ENCODE assay signal across 22 mouse cellular contexts in the genomic region with DNA sequence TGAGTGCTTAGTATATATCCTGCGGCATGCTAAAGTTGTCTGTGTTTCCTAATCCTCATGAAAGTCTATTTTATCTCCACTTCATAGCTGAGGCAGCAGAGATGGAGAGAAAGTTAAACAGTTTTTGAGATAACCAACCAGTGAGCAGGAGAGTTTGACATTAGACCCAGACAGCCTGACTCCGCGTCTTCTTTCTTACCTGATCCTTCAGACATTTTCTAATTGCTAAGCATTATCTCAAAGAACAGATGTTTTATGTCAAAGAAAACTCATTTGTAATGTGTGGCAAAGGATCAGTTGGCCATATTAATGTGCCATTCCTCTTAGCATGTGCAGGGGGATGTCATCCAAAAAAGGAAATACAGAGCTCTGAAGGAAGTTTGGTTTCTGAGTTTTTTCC.
DNase-seq lines count a peak whose midpoint lies in the region; ATAC-seq and TF ChIP-seq lines count a peak whose summit lies in the region.
"Had no signal": no experiment of that assay in that cellular context is flagged by ENCODE, and none has a peak within 500 bp of the region (broad histone marks: within the 10 kb centered on the region; RNA-seq: fewer than 3 reads in every experiment).

No protein-coding gene starts in this region.

- H3K27ac ChIP-seq in liver, embryonic 12.5 days, result peak overlapping the region; percentile 56; the same call in 1 of the 2 replicates
- no peak overlapping the region; the same call in 1 of the 2 replicates for H3K27ac ChIP-seq in liver, embryonic 11.5 days (ENCODE audit: low read depth, low read length)
- peak overlapping the region; percentile 18; the same call in 1 of the 2 replicates for H3K27ac ChIP-seq in liver, embryonic 16.5 days (ENCODE audit: low read length)
- H3K27ac ChIP-seq in stomach, embryonic 16.5 days (ENCODE audit: low read length), result no peak overlapping the region
- H3K27ac ChIP-seq in hindbrain, postnatal 0 days, result no peak overlapping the region
- no peak overlapping the region for H3K27ac ChIP-seq in forebrain, embryonic 11.5 days (ENCODE audit: low read depth, low read length)
- H3K27ac ChIP-seq: embryonic facial prominence, embryonic 15.5 days; forebrain, embryonic 13.5 days; heart, adult 2 months; hindbrain, embryonic 10.5 days; hindbrain, embryonic 14.5 days had no signal

- peaks cover 56% of the 10 kb centered on the region for H3K4me1 ChIP-seq in liver, embryonic 12.5 days
- H3K4me1 ChIP-seq in liver, embryonic 11.5 days (replicated peaks; ENCODE audit: control insufficient read depth, insufficient read depth, low read length), result peaks cover 33% of the 10 kb centered on the region
- peaks cover 40% of the 10 kb centered on the region for H3K4me1 ChIP-seq in liver, embryonic 16.5 days (ENCODE audit: control insufficient read depth, low read depth, low read length)
- H3K4me1 ChIP-seq in stomach, embryonic 16.5 days (ENCODE audit: control insufficient read depth, insufficient read depth, low read length), result peaks cover 4% of the 10 kb centered on the region; the same call in 1 of the 2 replicates
- H3K4me1 ChIP-seq in hindbrain, postnatal 0 days (ENCODE audit: insufficient read depth, low read length), result no peaks in the 10 kb centered on the region
- no peaks in the 10 kb centered on the region for H3K4me1 ChIP-seq in forebrain, embryonic 11.5 days (replicated peaks; ENCODE audit: control insufficient read depth, insufficient read depth, low read length)
- H3K4me1 ChIP-seq: embryonic facial prominence, embryonic 15.5 days; forebrain, embryonic 13.5 days; hindbrain, embryonic 10.5 days had no signal

- H3K27me3 ChIP-seq in liver, embryonic 12.5 days (replicated peaks), result no peaks in the 10 kb centered on the region
- H3K27me3 ChIP-seq in liver, embryonic 11.5 days (replicated peaks; ENCODE audit: control insufficient read depth, insufficient read depth, low read length), result no peaks in the 10 kb centered on the region
- no peaks in the 10 kb centered on the region for H3K27me3 ChIP-seq in liver, embryonic 16.5 days (ENCODE audit: control insufficient read depth, insufficient read depth, low read depth, low read length)
- H3K27me3 ChIP-seq in stomach, embryonic 16.5 days (ENCODE audit: control insufficient read depth, insufficient read depth, low read length), result no peaks in the 10 kb centered on the region
- H3K27me3 ChIP-seq in hindbrain, postnatal 0 days (ENCODE audit: insufficient read depth, low read length), result no peaks in the 10 kb centered on the region
- H3K27me3 ChIP-seq in forebrain, embryonic 11.5 days (ENCODE audit: control insufficient read depth, insufficient read depth, low read length), result no peaks in the 10 kb centered on the region
- H3K27me3 ChIP-seq: embryonic facial prominence, embryonic 15.5 days; forebrain, embryonic 13.5 days; heart, embryonic 12.5 days had no signal

- H3K9me3 ChIP-seq in liver, embryonic 12.5 days (replicated peaks), result no peaks in the 10 kb centered on the region
- H3K9me3 ChIP-seq in liver, embryonic 11.5 days (ENCODE audit: control insufficient read depth, low read length), result no peaks in the 10 kb centered on the region
- H3K9me3 ChIP-seq in liver, embryonic 16.5 days (replicated peaks; ENCODE audit: control insufficient read depth, low read length), result no peaks in the 10 kb centered on the region
- no peaks in the 10 kb centered on the region for H3K9me3 ChIP-seq in stomach, embryonic 16.5 days (replicated peaks; ENCODE audit: control insufficient read depth, low read length)
- H3K9me3 ChIP-seq in hindbrain, postnatal 0 days (ENCODE audit: low read length), result no peaks in the 10 kb centered on the region
- no peaks in the 10 kb centered on the region for H3K9me3 ChIP-seq in forebrain, embryonic 11.5 days (ENCODE audit: control insufficient read depth, low read length)
- H3K9me3 ChIP-seq: embryonic facial prominence, embryonic 15.5 days; forebrain, embryonic 13.5 days; heart, embryonic 12.5 days; hindbrain, embryonic 10.5 days had no signal

- 0 out of 2 replicates have a peak overlapping the region, but pooled peaks have one; percentile 2 for H3K4me2 ChIP-seq in liver, embryonic 12.5 days
- H3K4me2 ChIP-seq in liver, embryonic 11.5 days, result no peak overlapping the region
- no peak overlapping the region for H3K4me2 ChIP-seq in liver, embryonic 16.5 days (ENCODE audit: low read depth, low read length)
- no peak overlapping the region for H3K4me2 ChIP-seq in stomach, embryonic 16.5 days (ENCODE audit: low read depth, low read length)
- no peak overlapping the region for H3K4me2 ChIP-seq in hindbrain, postnatal 0 days (ENCODE audit: low read depth, low read length)
- H3K4me2 ChIP-seq in forebrain, embryonic 11.5 days (ENCODE audit: low read depth, low read length, severe bottlenecking), result no peak overlapping the region
- H3K4me2 ChIP-seq: embryonic facial prominence, embryonic 15.5 days; forebrain, embryonic 13.5 days; heart, embryonic 12.5 days; hindbrain, embryonic 14.5 days had no signal

- ATAC-seq in liver, embryonic 12.5 days, result no peak; the same call in 1 of the 2 replicates
- no peak for ATAC-seq in liver, embryonic 11.5 days (replicated peaks; ENCODE audit: low FRiP score)
- 0 out of 2 replicates have a peak, but pooled peaks have one; percentile 29 for ATAC-seq in erythroblast, adult 5-6 weeks (replicated peaks; ENCODE audit: low FRiP score, poor library complexity, severe bottlenecking)
- ATAC-seq in liver, embryonic 16.5 days (ENCODE audit: low read depth), result no peak
- 0 out of 2 replicates have a peak, but pooled peaks have one; percentile 47 for ATAC-seq in stomach, embryonic 16.5 days (ENCODE audit: insufficient read depth, low FRiP score)
- ATAC-seq in hindbrain, postnatal 0 days, result no peak
- ATAC-seq in forebrain, embryonic 11.5 days (replicated peaks; ENCODE audit: low FRiP score), result no peak
- ATAC-seq: CD4-positive, CD25-positive, alpha-beta regulatory T cell, adult 4 months; forebrain, embryonic 13.5 days; forebrain, postnatal 0 days had no signal

- H3K9ac ChIP-seq in liver, embryonic 12.5 days, result no peak overlapping the region
- H3K9ac ChIP-seq in liver, embryonic 11.5 days (ENCODE audit: low read depth, low read length), result no peak overlapping the region
- no peak overlapping the region for H3K9ac ChIP-seq in liver, embryonic 16.5 days (ENCODE audit: low read depth, low read length)
- H3K9ac ChIP-seq in stomach, embryonic 16.5 days (ENCODE audit: low read length), result no peak overlapping the region
- H3K9ac ChIP-seq in hindbrain, postnatal 0 days (replicated peaks; ENCODE audit: low read length), result no peak overlapping the region
- H3K9ac ChIP-seq in forebrain, embryonic 11.5 days (ENCODE audit: low read length), result no peak overlapping the region
- H3K9ac ChIP-seq: embryonic facial prominence, embryonic 15.5 days; forebrain, embryonic 13.5 days; forebrain, postnatal 0 days; heart, embryonic 12.5 days; hindbrain, embryonic 14.5 days had no signal

- TF ChIP-seq CTCF in hindbrain, postnatal 0 days (IDR thresholded peaks at IDR 0.05; ENCODE audit: low read depth), result no peak

- no peaks in the 10 kb centered on the region for H3K36me3 ChIP-seq in liver, embryonic 12.5 days
- H3K36me3 ChIP-seq in liver, embryonic 11.5 days (ENCODE audit: control insufficient read depth, insufficient read depth, low read length), result no peaks in the 10 kb centered on the region
- no peaks in the 10 kb centered on the region for H3K36me3 ChIP-seq in liver, embryonic 16.5 days (ENCODE audit: control insufficient read depth, insufficient read depth)
- no peaks in the 10 kb centered on the region for H3K36me3 ChIP-seq in stomach, embryonic 16.5 days (ENCODE audit: control insufficient read depth, insufficient read depth, low read length)
- H3K36me3 ChIP-seq in hindbrain, postnatal 0 days (ENCODE audit: insufficient read depth, low read length), result no peaks in the 10 kb centered on the region
- H3K36me3 ChIP-seq in forebrain, embryonic 11.5 days (ENCODE audit: control insufficient read depth, insufficient read depth, low read length), result no peaks in the 10 kb centered on the region
- H3K36me3 ChIP-seq: embryonic facial prominence, embryonic 15.5 days; heart, embryonic 12.5 days; hindbrain, embryonic 10.5 days had no signal

- no peak for DNase-seq in liver, embryonic 11.5 days (ENCODE audit: low spot score)
- no peak for DNase-seq in hindbrain, postnatal 0 days (ENCODE audit: low spot score)
- DNase-seq in forebrain, embryonic 11.5 days (ENCODE audit: low spot score), result no peak
- DNase-seq: adrenal gland, adult 2 months; adrenal gland, postnatal 25 days; B cell, adult 2 months; cerebellum, adult 18-20 months; cerebellum, adult 9-11 months; cerebellum, postnatal 36 days; forebrain, postnatal 0 days; gastrocnemius, postnatal 14 days; heart, adult 2 months had no signal

- H3K4me3 ChIP-seq in liver, embryonic 12.5 days, result no peak overlapping the region
- H3K4me3 ChIP-seq in liver, embryonic 11.5 days (ENCODE audit: low read depth, low read length), result no peak overlapping the region
- no peak overlapping the region for H3K4me3 ChIP-seq in liver, embryonic 16.5 days (ENCODE audit: low read depth, low read length)
- no peak overlapping the region for H3K4me3 ChIP-seq in stomach, embryonic 16.5 days (replicated peaks; ENCODE audit: low read length)
- no peak overlapping the region for H3K4me3 ChIP-seq in hindbrain, postnatal 0 days (ENCODE audit: low read length)
- no peak overlapping the region for H3K4me3 ChIP-seq in forebrain, embryonic 11.5 days (ENCODE audit: low read depth, low read length)
- H3K4me3 ChIP-seq: embryonic facial prominence, embryonic 15.5 days; forebrain, embryonic 13.5 days; heart, adult 2 months; heart, embryonic 12.5 days; hindbrain, embryonic 10.5 days had no signal

- 42% methylated on average over 3 of the region's 3 CpGs for WGBS in liver, embryonic 12.5 days (ENCODE audit: insufficient replicate concordance)
- 48% methylated on average over 3 of the region's 3 CpGs for WGBS in liver, embryonic 11.5 days
- 28% methylated on average over 3 of the region's 3 CpGs for WGBS in liver, embryonic 16.5 days (ENCODE audit: insufficient replicate concordance)
- 22% methylated on average over 3 of the region's 3 CpGs for WGBS in stomach, embryonic 16.5 days
- WGBS in hindbrain, postnatal 0 days, result 92% methylated on average over 3 of the region's 3 CpGs
- 94% methylated on average over 3 of the region's 3 CpGs for whole genome bisulfite sequencing in forebrain, embryonic 11.5 days

Comparison
In these comparisons a context has a peak if more than half of its experiments do, and no peak if none do; other contexts are left out.
1. H3K27ac ChIP-seq: peak in liver, embryonic 12.5 days (single experiment) and liver, embryonic 16.5 days (single experiment); none in liver, embryonic 11.5 days (single experiment), stomach, embryonic 16.5 days (single experiment), hindbrain, postnatal 0 days (single experiment) and forebrain, embryonic 11.5 days (single experiment).
2. ATAC-seq: peak in erythroblast, adult 5-6 weeks (single experiment) and stomach, embryonic 16.5 days (single experiment); none in liver, embryonic 12.5 days (single experiment), liver, embryonic 11.5 days (single experiment), liver, embryonic 16.5 days (single experiment), hindbrain, postnatal 0 days (single experiment) and forebrain, embryonic 11.5 days (single experiment).